In the genomic region with DNA sequence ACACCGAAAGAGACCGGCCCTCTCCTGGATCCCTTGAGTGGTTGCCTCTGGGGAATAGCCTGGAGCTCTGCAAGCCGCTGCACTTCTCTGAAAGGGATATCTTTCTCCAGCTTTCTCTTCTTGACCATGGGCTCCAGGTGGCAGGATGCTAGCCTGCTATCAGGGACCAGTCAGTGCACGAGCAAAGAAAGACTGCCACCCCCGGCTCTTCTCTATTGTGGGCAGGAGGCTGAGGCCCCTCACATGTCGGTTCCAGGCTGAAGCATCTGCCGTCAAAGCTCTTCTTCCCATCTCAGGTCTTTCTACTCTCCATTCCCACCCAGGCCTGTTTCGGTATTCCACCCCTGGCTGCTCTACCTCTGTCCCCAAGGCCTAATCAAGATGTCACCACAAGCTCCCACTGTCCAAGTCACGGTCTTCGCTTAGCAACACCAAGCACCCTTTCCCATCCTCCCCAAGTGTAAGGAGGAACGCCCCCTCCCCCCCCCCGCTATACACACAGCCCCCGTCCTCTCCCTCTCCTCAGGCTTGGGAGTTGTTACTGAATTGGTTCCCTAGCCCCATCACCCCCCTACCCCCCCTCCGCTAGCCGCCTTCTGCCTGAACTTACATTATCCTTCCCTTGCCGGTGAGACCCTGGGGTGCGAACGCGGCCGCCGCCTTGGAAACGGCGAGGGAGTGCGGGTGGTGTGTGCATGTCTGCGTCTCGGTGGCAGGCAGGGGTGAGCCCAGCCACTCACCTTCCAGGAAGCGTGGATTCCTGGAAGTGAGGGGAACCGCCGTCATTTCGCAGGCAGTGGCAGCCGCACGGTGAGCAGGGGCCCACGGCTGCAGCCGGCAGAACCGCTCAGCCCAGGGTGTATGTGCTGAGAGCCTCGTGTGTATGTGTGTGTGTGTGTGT, we compare ENCODE assay signal across 8 mouse cellular contexts. TPM values are rescaled to one million over a fixed set of nuclear protein-coding genes. Genes with fewer than 3 reads are reported as not detected.
A peak's percentile ranks its signal among the peaks of the same experiment; 100 is the strongest.
DNase-seq lines count a peak whose midpoint lies in the region; ATAC-seq lines count a peak whose summit lies in the region.

Ikzf4 (minus strand) TSS at position 881 of the 901 bp plus-strand sequence.

- peak within 1 kb of the TSS; percentile 85 for H3K27ac ChIP-seq in limb, embryonic 10.5 days
- peak within 1 kb of the TSS; percentile 87 for H3K27ac ChIP-seq in midbrain, embryonic 12.5 days (replicated peaks)

- DNase-seq in heart, adult 11 months, result peak; percentile 92
- DNase-seq in heart, postnatal 25 days (ENCODE audit: low spot score), result no peak
- DNase-seq in cerebellum, adult 18-20 months, result peak; percentile 58 to 71
- DNase-seq in limb, embryonic 10.5 days (ENCODE audit: low spot score), result peak; percentile 69
- DNase-seq in testis, postnatal 10 days (ENCODE audit: low spot score), result peak; percentile 51

- intact Hi-C loops in heart, postnatal 25 days (cut with DNase I), result no loop called here

- peaks cover 27% of the 10 kb centered on the region for H3K4me1 ChIP-seq in limb, embryonic 10.5 days
- peaks cover 21% of the 10 kb centered on the region for H3K4me1 ChIP-seq in midbrain, embryonic 12.5 days

- 3% methylated on average over 36 of the region's 36 CpGs for WGBS in limb, embryonic 10.5 days
- WGBS in midbrain, embryonic 12.5 days, result 2% methylated on average over 35 of the region's 36 CpGs

- peaks cover 16% of the 10 kb centered on the region for H3K36me3 ChIP-seq in limb, embryonic 10.5 days
- peaks cover 16% of the 10 kb centered on the region for H3K36me3 ChIP-seq in midbrain, embryonic 12.5 days

- peak; percentile 73 for ATAC-seq in frontal cortex, adult (ENCODE audit: low TSS enrichment)
- ATAC-seq in inflammation-experienced regulatory T-cells, adult 6 months, result peak; percentile 44
- peak; percentile 80 for ATAC-seq in midbrain, embryonic 12.5 days (ENCODE audit: low FRiP score, low read depth)

- H3K4me3 ChIP-seq in limb, embryonic 10.5 days, result peak within 1 kb of the TSS; percentile 61
- peak within 1 kb of the TSS; percentile 59 for H3K4me3 ChIP-seq in midbrain, embryonic 12.5 days

- H3K9me3 ChIP-seq in limb, embryonic 10.5 days (replicated peaks), result no peaks in the 10 kb centered on the region
- H3K9me3 ChIP-seq in midbrain, embryonic 12.5 days, result no peaks in the 10 kb centered on the region

- peak within 1 kb of the TSS; percentile 79 for H3K9ac ChIP-seq in midbrain, embryonic 12.5 days (replicated peaks)

- H3K4me2 ChIP-seq in midbrain, embryonic 12.5 days (replicated peaks), result peak within 1 kb of the TSS; percentile 84

- H3K27me3 ChIP-seq in limb, embryonic 10.5 days (ENCODE audit: low read depth, poor library complexity, severe bottlenecking), result peaks cover 13% of the 10 kb centered on the region; the same call in 1 of the 2 replicates
- peaks cover 7% of the 10 kb centered on the region; the same call in 1 of the 2 replicates for H3K27me3 ChIP-seq in midbrain, embryonic 12.5 days

RNA-seq across cellular contexts. Expression of gene Ikzf4, which starts in this region (rescaled TPM):
- 1 to 10 TPM in 1 of 2 experiments, under 1 TPM in 1; 0.52 to 1.2 TPM for total RNA-seq in heart, postnatal 25 days (2021)
- 100 to 1,000 TPM in 2 of 3 experiments, 10 to 100 TPM in 1; 76.5 to 154 (median 110) TPM for polyA plus RNA-seq in inflammation-experienced regulatory T-cells, adult 6 months (2017; shearing (Covaris generic))
- polyA plus RNA-seq in limb, embryonic 10.5 days (2016; fragmentation: Nextera tagmentation; extraction: Ambion mirVana), result 2.4 and 2.9 TPM in 2 replicates
- 8.3 and 10.4 TPM in 2 replicates for polyA plus RNA-seq in midbrain, embryonic 12.5 days (2016; fragmentation: Nextera tagmentation; extraction: Ambion mirVana)
